Mouse (Mus musculus) myocyte (in vitro differentiated cells): ENCODE results near the gene Plekhg2. TPM values are rescaled to one million over a fixed set of nuclear protein-coding genes. Genes with fewer than 3 reads are reported as not detected.

Source experiments
- H3K27me3 ChIP-seq: one replicate; pipeline ENCODE4 v1.6.1; 2011; ENCODE audit not compliant: control insufficient read depth, insufficient read depth, insufficient read length
- H3K36me3 ChIP-seq: one replicate; pipeline ENCODE4 v1.6.1; 2011; ENCODE audit not compliant: control insufficient read depth, insufficient read depth
- H3K4me2 ChIP-seq: one replicate; pipeline ENCODE4 v1.6.1; 2011; ENCODE audit warnings: low read depth, control low read depth
- H3K4me3 ChIP-seq: one replicate; pipeline ENCODE4 v1.5.1; 2011; ENCODE audit warnings: mild to moderate bottlenecking, control low read depth, moderate library complexity
- H3K79me2 ChIP-seq: one replicate; pipeline ENCODE4 v1.6.1; 2011; ENCODE audit not compliant: control insufficient read depth, insufficient read depth
- H3ac ChIP-seq: one replicate; pipeline ENCODE4 v1.6.1; 2011; ENCODE audit not compliant: control insufficient read depth, insufficient read length
- CEBPB ChIP-seq: IDR thresholded peaks from 2 replicates; pipeline ENCODE4 v1.6.1; 2011; ENCODE audit warnings: mild to moderate bottlenecking, moderate library complexity; ENCODE audit not compliant: poor library complexity, insufficient read depth, severe bottlenecking
- E2F4 ChIP-seq: IDR thresholded peaks from one replicate; pipeline ENCODE4 v1.6.1; 2011; ENCODE audit warnings: mild to moderate bottlenecking, control low read depth, moderate library complexity; ENCODE audit not compliant: insufficient read depth
- MAX ChIP-seq: IDR thresholded peaks from one replicate; pipeline ENCODE4 v1.6.1; 2011; ENCODE audit warnings: low read depth, mild to moderate bottlenecking, control low read depth
- MYOD1 ChIP-seq, 3 experiments: IDR thresholded peaks; one replicate each; pipeline ENCODE4 v1.6.1; 2011; ENCODE audit warnings: control low read depth in 2 of 3, low read depth in 2 of 3, mild to moderate bottlenecking in 2 of 3, moderate library complexity in 1 of 3; ENCODE audit not compliant: insufficient read length in 2 of 3, control insufficient read depth in 1 of 3
- MYOG ChIP-seq, 3 experiments: IDR thresholded peaks; one replicate each; pipeline ENCODE4 v1.6.1; 2011; ENCODE audit warnings: control low read depth in 2 of 3, low read depth in 2 of 3, mild to moderate bottlenecking in 2 of 3; ENCODE audit not compliant: insufficient read length in 2 of 3, control insufficient read depth in 1 of 3, insufficient read depth in 1 of 3
- POLR2A ChIP-seq: IDR thresholded peaks from one replicate; pipeline ENCODE4 v1.6.1; 2011; ENCODE audit warnings: low read depth, mild to moderate bottlenecking, control low read depth, moderate library complexity; ENCODE audit not compliant: insufficient read length
- POLR2AphosphoS2 ChIP-seq: IDR thresholded peaks from one replicate; pipeline ENCODE4 v1.6.1; 2011; ENCODE audit warnings: low read depth, control low read depth; ENCODE audit not compliant: insufficient read length
- REST ChIP-seq: IDR thresholded peaks from one replicate; pipeline ENCODE4 v1.6.1; 2011; ENCODE audit warnings: mild to moderate bottlenecking, control low read depth, moderate library complexity; ENCODE audit not compliant: insufficient read depth, insufficient read length
- SRF ChIP-seq: IDR thresholded peaks from one replicate; pipeline ENCODE4 v1.6.1; 2011; ENCODE audit warnings: low read depth; ENCODE audit not compliant: control insufficient read depth, insufficient read length
- TCF12 ChIP-seq: IDR thresholded peaks from one replicate; pipeline ENCODE4 v1.6.1; 2011; ENCODE audit warnings: mild to moderate bottlenecking, control low read depth; ENCODE audit not compliant: poor library complexity, insufficient read depth, severe bottlenecking
- TCF3 ChIP-seq: IDR thresholded peaks from one replicate; pipeline ENCODE4 v1.6.1; 2011; ENCODE audit warnings: low read depth, control low read depth; ENCODE audit not compliant: insufficient read length
- USF1 ChIP-seq: IDR thresholded peaks from one replicate; pipeline ENCODE4 v1.6.1; 2011; ENCODE audit warnings: low read depth, mild to moderate bottlenecking, control low read depth, moderate library complexity
- polyA plus RNA-seq: library from polyadenylated mRNA; unstranded; fragments of >200 nt; fragmentation: generic; extraction: Trizol; gene quantifications from one replicate; pipeline ENCODE4 v1.2.1, GENCODE M21; 2012; ENCODE audit warnings: missing spikeins

The Plekhg2 gene
- polyA plus RNA-seq, 1 experiment, result 15.8 TPM

DNA sequence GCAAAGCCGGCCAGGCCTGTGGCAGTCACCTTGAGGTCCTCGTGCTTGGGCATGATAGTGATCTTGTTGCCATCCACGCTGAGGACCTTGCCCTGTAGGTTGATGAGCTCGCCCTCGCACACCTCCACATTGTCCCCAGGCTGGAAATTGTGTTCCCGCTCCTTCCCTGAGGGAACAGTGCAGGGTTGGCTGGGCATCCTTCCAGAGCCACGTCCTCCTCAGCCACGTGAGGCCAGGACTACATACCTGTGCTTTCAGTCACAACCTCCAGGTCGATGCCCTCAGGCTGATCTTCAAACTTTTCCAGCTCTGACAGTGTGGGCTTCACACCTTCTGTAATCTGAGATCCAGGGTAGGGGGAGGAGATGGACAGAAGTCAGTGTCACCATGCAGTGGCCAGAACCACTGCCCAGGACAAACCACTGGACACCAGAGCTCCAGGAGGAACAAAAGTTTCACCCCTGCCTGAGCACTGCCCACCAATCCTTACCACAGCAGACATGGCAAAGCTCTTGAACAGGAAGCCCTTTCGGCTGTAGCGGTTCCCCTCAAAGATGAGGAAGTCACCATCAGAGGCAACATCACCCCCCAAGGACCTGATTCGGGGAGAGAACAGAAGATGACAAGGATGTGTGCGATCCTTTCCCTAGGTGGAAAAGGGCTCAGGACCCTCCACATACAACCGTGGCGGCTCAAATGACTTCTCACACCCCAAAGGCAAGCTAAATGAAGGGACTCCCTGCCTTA is 50.3 kb downstream of the Plekhg2 start:
- no peaks in the 10 kb centered on the region for H3K79me2 ChIP-seq
- H3ac ChIP-seq, result no peak overlapping the region
- H3K27me3 ChIP-seq, result no peaks in the 10 kb centered on the region
- TF ChIP-seq USF1 (no peak), REST (no peak), SRF (no peak), MAX (no peak), MYOD1 (IDR thresholded peaks at IDR 0.05; ENCODE audit: control insufficient read depth in 1 of 3, insufficient read length in 2 of 3, low read depth in 2 of 3) (no peak), TCF12 (no peak), POLR2A (no peak), MYOG (IDR thresholded peaks at IDR 0.05; ENCODE audit: control insufficient read depth in 1 of 3, insufficient read depth in 1 of 3, insufficient read length in 2 of 3, low read depth in 2 of 3) (no peak), POLR2AphosphoS2 (no peak), TCF3 (no peak), E2F4 (no peak), CEBPB (no peak)
- peaks cover 50% of the 10 kb centered on the region for H3K36me3 ChIP-seq
- no peak overlapping the region for H3K4me2 ChIP-seq
- H3K4me3 ChIP-seq, result no peak overlapping the region

DNA sequence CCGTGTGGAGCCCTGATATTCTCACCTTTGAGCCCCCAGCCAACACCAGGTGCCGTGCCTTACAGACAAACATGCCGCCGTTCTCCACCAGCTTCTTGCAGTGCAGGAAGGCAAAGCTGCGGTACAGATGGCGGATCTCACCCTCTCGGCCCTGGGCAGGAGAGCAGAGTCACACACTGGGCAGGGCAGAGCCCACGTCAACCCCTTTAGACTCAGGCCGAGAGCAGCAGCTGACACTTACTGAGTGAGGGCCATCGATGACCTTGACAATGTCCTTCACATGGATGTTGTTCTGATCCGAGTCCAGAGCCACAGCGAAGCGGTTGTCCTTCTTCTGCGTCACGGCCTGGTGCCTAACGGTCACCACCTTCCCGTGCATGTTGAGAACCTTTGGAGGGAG is 53.7 kb downstream of the Plekhg2 start:
- H3K4me3 ChIP-seq, result no peak overlapping the region
- H3K36me3 ChIP-seq, result peaks cover 35% of the 10 kb centered on the region
- H3K4me2 ChIP-seq, result no peak overlapping the region
- no peaks in the 10 kb centered on the region for H3K79me2 ChIP-seq
- no peaks in the 10 kb centered on the region for H3K27me3 ChIP-seq
- TF ChIP-seq MAX (no peak), POLR2AphosphoS2 (no peak), CEBPB (no peak), REST (no peak), E2F4 (no peak), TCF12 (no peak), TCF3 (no peak), POLR2A (no peak), SRF (no peak), MYOG (IDR thresholded peaks at IDR 0.05; ENCODE audit: control insufficient read depth in 1 of 3, insufficient read depth in 1 of 3, insufficient read length in 2 of 3, low read depth in 2 of 3) (no peak), USF1 (no peak), MYOD1 (IDR thresholded peaks at IDR 0.05; ENCODE audit: control insufficient read depth in 1 of 3, insufficient read length in 2 of 3, low read depth in 2 of 3) (no peak)
- no peak overlapping the region for H3ac ChIP-seq

DNA sequence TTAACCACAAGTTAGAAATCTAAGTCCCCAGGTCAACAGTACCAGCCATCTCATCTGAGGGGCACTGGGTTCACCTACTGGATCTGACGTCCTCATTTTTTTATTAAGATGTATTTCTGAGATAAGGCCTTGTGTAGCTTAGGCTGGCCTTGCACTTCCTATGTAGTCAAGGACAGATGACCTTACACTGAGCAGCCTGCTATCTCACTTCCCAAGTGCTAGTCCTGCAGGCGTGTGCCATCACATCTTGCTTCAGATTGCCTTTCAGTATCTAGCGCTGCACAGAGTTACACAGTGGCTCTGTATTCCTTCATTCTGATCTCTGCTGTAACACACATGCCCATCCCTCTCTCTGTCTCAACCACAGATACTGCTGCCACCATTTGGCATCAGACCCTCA is 54.4 kb downstream of the Plekhg2 start:
- H3K4me2 ChIP-seq, result no peak overlapping the region

DNA sequence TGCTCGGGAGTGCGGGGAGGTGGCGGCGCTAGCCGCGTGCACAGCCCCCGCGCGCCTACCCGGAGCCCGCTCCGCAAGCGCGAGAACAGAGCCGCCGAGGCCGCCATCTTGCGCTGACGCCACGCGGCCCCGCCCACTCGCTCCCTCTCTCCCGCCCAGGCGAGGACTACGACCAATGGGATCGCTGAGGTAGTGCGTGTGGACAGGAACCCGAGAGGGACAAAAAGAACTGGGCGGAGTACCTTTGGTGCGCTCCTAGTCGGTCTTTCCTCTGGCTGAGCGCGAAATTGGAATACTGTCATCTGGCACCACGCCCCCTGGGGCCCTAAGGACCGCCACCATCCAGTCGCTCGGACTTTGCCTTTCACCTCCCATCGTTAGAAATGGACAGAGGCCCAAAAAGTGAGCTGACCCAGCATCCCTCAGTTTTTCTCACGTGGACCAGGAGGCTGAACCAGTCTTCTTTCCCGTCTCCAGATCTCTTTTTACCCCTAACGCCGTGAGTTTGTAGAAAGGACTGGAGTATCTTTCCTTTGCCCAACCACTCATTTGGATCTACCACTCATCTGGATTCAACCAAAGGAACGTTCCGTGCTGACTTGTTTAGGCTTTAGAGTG is 60.4 kb downstream of the Plekhg2 start, which contains the start of gene Timm50:
TSS of gene Timm50 (minus strand) at position 147 of the 618 bp plus-strand sequence.
- peak within 1 kb of the TSS; percentile 82 for H3K4me2 ChIP-seq
- TF ChIP-seq SRF (peak; percentile 27), MYOG (IDR thresholded peaks at IDR 0.05; ENCODE audit: control insufficient read depth in 1 of 3, insufficient read depth in 1 of 3, insufficient read length in 2 of 3, low read depth in 2 of 3) (no peak), USF1 (no peak), MYOD1 (IDR thresholded peaks at IDR 0.05; ENCODE audit: control insufficient read depth in 1 of 3, insufficient read length in 2 of 3, low read depth in 2 of 3) (no peak), E2F4 (peak; percentile 91), TCF12 (no peak), REST (no peak), POLR2AphosphoS2 (peak; percentile 86), CEBPB (no peak), MAX (no peak), POLR2A (peak; percentile 88), TCF3 (no peak)
- H3K27me3 ChIP-seq, result no peaks in the 10 kb centered on the region
- peak within 1 kb of the TSS; percentile 95 for H3ac ChIP-seq
- H3K79me2 ChIP-seq, result peaks cover 8% of the 10 kb centered on the region
- H3K4me3 ChIP-seq, result peak within 1 kb of the TSS; percentile 72
- H3K36me3 ChIP-seq, result no peaks in the 10 kb centered on the region

More for the DNA sequence above, 54.4 kb downstream of the Plekhg2 start:
- no peaks in the 10 kb centered on the region for H3K27me3 ChIP-seq
- no peaks in the 10 kb centered on the region for H3K79me2 ChIP-seq
- TF ChIP-seq POLR2AphosphoS2 (no peak), SRF (no peak), MAX (no peak), POLR2A (no peak), TCF3 (no peak), USF1 (no peak), TCF12 (no peak), MYOG (IDR thresholded peaks at IDR 0.05; ENCODE audit: control insufficient read depth in 1 of 3, insufficient read depth in 1 of 3, insufficient read length in 2 of 3, low read depth in 2 of 3) (no peak), E2F4 (no peak), REST (no peak), CEBPB (no peak)
- H3K4me3 ChIP-seq, result no peak overlapping the region
- peaks cover 35% of the 10 kb centered on the region for H3K36me3 ChIP-seq
- no peak overlapping the region for H3ac ChIP-seq
